In the genomic region with DNA sequence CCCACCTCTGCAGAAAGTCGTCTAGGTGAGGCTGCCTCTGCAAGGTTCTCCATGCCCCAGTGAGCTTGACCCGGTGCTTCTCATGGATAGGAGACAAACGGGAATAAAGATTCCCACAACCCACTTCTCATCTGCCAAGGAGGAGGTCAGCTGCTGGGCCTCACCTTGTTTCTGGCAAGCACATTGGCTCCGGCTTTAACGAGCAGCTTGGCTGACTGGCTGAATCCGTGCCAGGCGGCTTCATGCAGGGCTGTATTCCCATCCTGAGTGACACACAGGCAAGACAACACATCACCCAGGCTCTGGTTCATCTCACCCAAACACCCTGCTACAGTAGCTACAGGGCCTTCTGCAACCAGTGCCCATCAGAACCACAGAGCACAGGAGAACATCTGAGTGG, we compare ENCODE assay signal across 8 mouse cellular contexts. TPM values are rescaled to one million over a fixed set of nuclear protein-coding genes. Genes with fewer than 3 reads are reported as not detected.
DNase-seq lines count a peak whose midpoint lies in the region; ATAC-seq lines count a peak whose summit lies in the region.
"Had no signal": no experiment of that assay in that cellular context is flagged by ENCODE, and none has a peak within 500 bp of the region (broad histone marks: within the 10 kb centered on the region; RNA-seq: fewer than 3 reads in every experiment).

No protein-coding gene starts in this region.

- H3K4me1 ChIP-seq in liver, embryonic 11.5 days (replicated peaks; ENCODE audit: control insufficient read depth, insufficient read depth, low read length), result peaks cover 18% of the 10 kb centered on the region

- H3K4me2 ChIP-seq in liver, embryonic 11.5 days, result no peak overlapping the region
- H3K4me2 ChIP-seq: liver, embryonic 15.5 days had no signal

- DNase-seq in layer of hippocampus, adult 18-20 months (ENCODE audit: low spot score in 2 of 2), result peak; percentile 13 to 46
- DNase-seq in layer of hippocampus, postnatal 36 days, result no peak
- DNase-seq in cerebellum, adult 9-11 months, result peak; percentile 92
- DNase-seq in kidney, postnatal 10 days, result peak; percentile 17
- DNase-seq in liver, embryonic 11.5 days (ENCODE audit: low spot score), result no peak
- DNase-seq in thymus, postnatal 0 days (ENCODE audit: low spot score), result no peak

- ATAC-seq in cerebellum, adult (ENCODE audit: insufficient number of reproducible peaks, low FRiP score, low TSS enrichment), result peak; percentile 74
- no peak for ATAC-seq in liver, embryonic 11.5 days (replicated peaks; ENCODE audit: low FRiP score)

- no peak overlapping the region for H3K27ac ChIP-seq in liver, embryonic 11.5 days (ENCODE audit: low read depth, low read length)
- H3K27ac ChIP-seq: liver, embryonic 15.5 days had no signal

- no peak overlapping the region for H3K9ac ChIP-seq in liver, embryonic 11.5 days (ENCODE audit: low read depth, low read length)
- H3K9ac ChIP-seq: liver, embryonic 15.5 days had no signal

- no peaks in the 10 kb centered on the region for H3K27me3 ChIP-seq in liver, embryonic 11.5 days (replicated peaks; ENCODE audit: control insufficient read depth, insufficient read depth, low read length)
- H3K27me3 ChIP-seq: liver, embryonic 15.5 days had no signal

- no peaks in the 10 kb centered on the region for H3K36me3 ChIP-seq in liver, embryonic 11.5 days (ENCODE audit: control insufficient read depth, insufficient read depth, low read length)
- H3K36me3 ChIP-seq: liver, embryonic 15.5 days had no signal

- H3K4me3 ChIP-seq in liver, embryonic 11.5 days (ENCODE audit: low read depth, low read length), result no peak overlapping the region
- H3K4me3 ChIP-seq: liver, embryonic 15.5 days had no signal

- no peaks in the 10 kb centered on the region for H3K9me3 ChIP-seq in liver, embryonic 11.5 days (ENCODE audit: control insufficient read depth, low read length)
- H3K9me3 ChIP-seq: liver, embryonic 15.5 days had no signal

- 74% methylated on average over 7 of the region's 7 CpGs for WGBS in liver, embryonic 11.5 days

RNA-seq across cellular contexts. Expression of a gene that starts 26.9 kb away (rescaled TPM):
- 10 to 100 TPM; 34.9 to 35.4 TPM for total RNA-seq in layer of hippocampus, adult 18-20 months (2021)
- 10 to 100 TPM; 36.2 to 37.0 TPM for total RNA-seq in layer of hippocampus, postnatal 36 days (2021)
- 56.7 and 68.0 TPM in 2 replicates for polyA plus RNA-seq in liver, embryonic 11.5 days (2014; fragmentation: Nextera tagmentation; extraction: Ambion mirVana)
- polyA plus RNA-seq in thymus, postnatal 0 days (2015; fragmentation: Nextera tagmentation; extraction: Ambion mirVana), result 138 and 141 TPM in 2 replicates

Comparison
In these comparisons a context has a peak if more than half of its experiments do, and no peak if none do; other contexts are left out.
1. DNase-seq: peak in layer of hippocampus, adult 18-20 months (2 of 2), cerebellum, adult 9-11 months (single experiment) and kidney, postnatal 10 days (single experiment); none in layer of hippocampus, postnatal 36 days (0 of 2), liver, embryonic 11.5 days (single experiment) and thymus, postnatal 0 days (single experiment).